Mouse (Mus musculus) G1E (cell line): ENCODE measurements around the gene Srp54b.
"Not testable (repeated sequence)": the region's sequence is repeated elsewhere in the genome, so short reads cannot be mapped to it uniquely, and the experiment has no call there.

Experiments used
- CTCF ChIP-seq: IDR thresholded peaks from 2 replicates; pipeline ENCODE4 v1.5.1; 2012; ENCODE audit warnings: low read depth, low read length, inconsistent platforms, mixed read lengths
- GATA1 ChIP-seq: IDR thresholded peaks from 2 replicates; pipeline ENCODE4 v1.6.1; 2012; ENCODE audit warnings: borderline replicate concordance, low read length, inconsistent platforms, mixed read lengths
- GATA2 ChIP-seq: IDR thresholded peaks from 2 replicates; pipeline ENCODE4 v1.6.1; 2012; ENCODE audit warnings: low read depth, low read length, inconsistent platforms, borderline replicate concordance
- POLR2AphosphoS5 ChIP-seq: IDR thresholded peaks from 2 replicates; pipeline ENCODE4 v1.6.1; 2012; ENCODE audit warnings: low read depth, low read length, inconsistent platforms; ENCODE audit not compliant: insufficient replicate concordance
- TAL1 ChIP-seq: conservative IDR thresholded peaks from 2 replicates; pipeline ENCODE4 v1.6.1; 2012; ENCODE audit warnings: low read depth, low read length, inconsistent platforms, mixed read lengths

DNA sequence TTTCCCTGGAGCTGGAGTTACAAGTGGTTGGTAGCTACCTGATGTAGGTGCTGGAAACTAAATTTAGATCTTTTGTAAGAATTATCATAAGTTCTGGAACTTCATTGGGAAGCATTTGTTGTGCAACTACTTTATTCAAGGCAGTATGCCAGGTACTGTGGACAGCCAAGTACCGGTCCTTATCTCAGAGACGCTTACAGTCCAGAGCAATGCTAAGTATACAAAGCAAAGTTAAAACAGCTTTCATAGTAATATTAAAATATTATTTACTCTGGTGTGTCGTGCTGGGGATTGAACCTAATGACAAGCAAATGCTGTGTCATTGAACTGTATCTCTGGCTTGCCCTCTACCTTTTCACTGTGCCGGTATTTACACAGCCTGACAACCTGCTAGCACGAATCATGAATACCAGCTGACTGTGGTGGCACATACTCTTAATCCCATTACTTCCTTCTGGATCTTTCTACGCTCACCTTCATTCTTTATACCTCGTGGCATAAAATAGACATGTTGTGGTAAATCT is 12.2 kb downstream of the Srp54b start:
- TF ChIP-seq CTCF, TAL1, GATA2, GATA1, POLR2AphosphoS5: not testable (repeated sequence)
